Mouse (Mus musculus) ovary, postnatal 14 days (tissue): ENCODE results near the gene Amigo1.

Experiments
- DNase-seq: peaks from one replicate; pipeline ENCODE4 v3.0.0; 2022; ENCODE audit warnings: low spot score

Amigo1 gene

GRCm38 (mm10) chr3:108186098-108187047 is at the start of gene Amigo1:
Gene Amigo1, plus strand, starts transcription at chr3:108186335.
- no peak for DNase-seq

DNA sequence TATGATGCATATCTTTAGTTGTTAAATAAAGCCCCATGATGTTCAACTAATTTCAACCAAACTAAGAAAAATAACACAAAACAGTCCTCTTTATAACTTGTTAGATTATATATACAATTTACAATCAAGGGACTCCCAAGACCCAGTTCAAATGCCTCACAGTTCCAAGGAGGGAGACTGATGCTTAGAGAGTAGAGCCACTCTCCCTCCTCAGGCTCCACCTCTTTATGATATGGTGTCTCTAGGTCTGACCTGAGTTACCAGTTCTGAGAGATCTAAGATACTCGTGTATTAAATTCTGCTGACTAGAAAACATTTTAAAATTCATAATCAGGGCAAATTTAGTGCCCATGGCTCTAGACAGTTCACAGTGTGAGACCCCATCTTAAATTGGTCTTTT is 47.0 kb upstream of the Amigo1 start:
- no peak for DNase-seq

DNA sequence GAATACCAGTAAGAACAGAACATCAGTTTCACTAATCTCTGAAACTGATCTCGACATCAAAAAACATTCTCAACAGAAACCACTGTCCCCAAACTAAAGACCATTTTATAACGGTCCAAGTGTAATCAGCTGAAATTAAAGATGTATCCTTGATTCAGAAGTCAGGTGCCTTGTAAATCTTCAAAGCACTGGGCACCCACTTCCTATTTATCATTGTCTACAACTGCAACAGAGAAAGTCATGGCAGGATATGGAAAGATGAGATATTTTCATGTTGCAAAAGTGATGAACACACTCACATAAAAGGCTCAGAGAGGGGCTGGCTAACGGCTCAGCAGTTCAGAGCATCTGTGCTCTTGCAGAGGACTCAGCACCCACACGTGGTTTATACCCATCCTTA is 45.3 kb upstream of the Amigo1 start:
- no peak for DNase-seq

- DNase-seq: peak; percentile 83
Measured at GRCm38 (mm10) chr3:108145534-108146445, 40.3 kb upstream of the Amigo1 start, which contains the start of gene Gnai3. Gene Gnai3, minus strand, starts transcription at chr3:108146146.

GRCm38 (mm10) chr3:108146671-108147070 is 39.5 kb upstream of the Amigo1 start:
- no peak for DNase-seq

GRCm38 (mm10) chr3:108147386-108148235 is 38.5 kb upstream of the Amigo1 start:
- peak; percentile 86 for DNase-seq

- no peak for DNase-seq
Measured at GRCm38 (mm10) chr3:108152290-108152689, 33.8 kb upstream of the Amigo1 start.

DNA sequence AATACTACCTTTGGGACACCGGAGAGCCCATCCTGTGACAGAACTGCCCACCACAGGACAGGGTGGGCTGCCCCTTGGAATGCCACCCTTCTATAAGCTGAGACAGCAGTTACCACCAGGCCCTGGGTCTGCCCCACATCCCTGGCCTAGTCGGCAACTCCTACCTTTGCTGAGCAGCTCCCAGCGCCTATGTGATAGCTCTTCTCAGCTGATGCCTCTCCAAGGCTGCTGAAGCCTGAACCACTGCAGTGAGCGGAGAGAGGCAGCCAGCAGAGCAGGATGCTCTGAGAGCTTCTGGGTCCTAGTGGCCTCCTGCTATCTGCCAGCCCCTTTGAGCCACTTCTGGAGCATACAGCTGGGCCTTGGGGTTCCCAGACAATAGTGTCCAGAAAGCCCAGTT is 31.5 kb upstream of the Amigo1 start, which contains the start of gene Gpr61:
Gene Gpr61 (minus strand): TSS at position 227 of the 400 bp plus-strand sequence.
- no peak for DNase-seq

DNA sequence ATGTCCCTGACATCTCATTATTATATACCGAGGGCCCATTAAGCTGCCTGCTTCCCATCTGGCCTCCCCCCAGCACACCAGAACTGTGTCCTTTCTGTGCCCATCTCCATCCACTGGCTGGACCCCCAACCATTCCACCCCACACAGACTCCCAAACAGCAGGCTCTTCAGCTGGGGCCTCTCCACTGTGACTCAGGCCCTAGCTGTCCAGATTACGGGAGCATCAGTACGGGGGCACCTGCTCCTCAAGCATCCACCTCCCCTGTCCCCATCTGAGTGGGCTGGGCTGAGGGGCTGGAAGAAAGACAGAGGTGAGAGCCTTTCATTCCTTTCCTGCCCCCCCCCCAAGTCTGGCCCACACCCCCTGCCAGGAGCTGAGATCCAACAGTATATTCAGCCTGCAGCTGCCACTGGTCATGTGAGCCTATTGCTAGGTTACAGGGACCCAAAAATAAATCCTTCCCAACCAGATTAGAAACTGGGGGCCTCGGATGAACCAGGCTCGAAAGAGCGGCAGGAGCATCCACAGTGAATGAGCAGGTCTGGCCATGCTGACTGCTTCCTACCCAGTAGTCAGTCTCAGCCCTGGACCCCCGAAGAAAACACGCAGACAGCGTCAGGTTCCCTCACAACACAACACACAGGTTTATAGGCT is 27.6 kb upstream of the Amigo1 start:
- no peak for DNase-seq

GRCm38 (mm10) chr3:108164091-108164490 is 22.0 kb upstream of the Amigo1 start:
- DNase-seq: no peak

GRCm38 (mm10) chr3:108164807-108165206 is 21.3 kb upstream of the Amigo1 start:
- DNase-seq: peak; percentile 83

GRCm38 (mm10) chr3:108165532-108166315 is 20.4 kb upstream of the Amigo1 start:
- DNase-seq: no peak

DNA sequence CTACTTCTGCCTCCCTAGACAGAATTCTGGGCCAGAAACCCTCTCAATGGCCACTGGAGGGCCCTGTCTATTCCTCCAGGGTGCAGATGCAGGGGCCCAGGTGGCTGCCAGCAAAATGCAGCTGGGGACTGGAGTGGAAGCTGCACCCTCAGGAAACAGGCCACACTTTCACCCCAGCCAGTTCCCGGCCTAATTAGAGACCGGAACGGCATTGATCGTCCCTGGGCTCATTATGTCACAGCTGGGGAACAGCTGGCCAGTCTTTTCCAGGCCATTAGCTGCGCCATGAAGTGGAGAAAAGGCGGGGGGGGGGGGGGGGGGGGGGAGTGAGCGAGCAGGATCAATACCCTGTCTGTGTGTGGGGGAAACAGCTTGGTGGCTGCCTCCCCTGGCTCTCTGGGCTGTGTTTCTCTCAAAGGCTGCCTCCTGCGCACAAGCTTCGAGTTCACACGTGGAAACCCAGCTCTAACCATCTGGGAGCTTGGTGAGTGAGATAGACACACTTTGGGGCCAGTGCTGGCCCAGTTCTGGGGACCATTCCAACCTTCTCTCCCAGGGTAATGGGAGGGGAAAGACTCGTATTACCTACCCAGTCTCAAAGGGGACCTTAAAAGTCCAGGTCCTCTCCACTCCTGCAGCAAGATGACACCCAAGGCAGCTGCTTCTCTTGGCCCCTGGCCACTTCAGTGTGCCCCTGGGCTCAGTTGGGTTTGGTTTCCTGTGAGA is 19.5 kb upstream of the Amigo1 start:
- no peak for DNase-seq

GRCm38 (mm10) chr3:108167499-108167898 is 18.6 kb upstream of the Amigo1 start:
- no peak for DNase-seq

DNA sequence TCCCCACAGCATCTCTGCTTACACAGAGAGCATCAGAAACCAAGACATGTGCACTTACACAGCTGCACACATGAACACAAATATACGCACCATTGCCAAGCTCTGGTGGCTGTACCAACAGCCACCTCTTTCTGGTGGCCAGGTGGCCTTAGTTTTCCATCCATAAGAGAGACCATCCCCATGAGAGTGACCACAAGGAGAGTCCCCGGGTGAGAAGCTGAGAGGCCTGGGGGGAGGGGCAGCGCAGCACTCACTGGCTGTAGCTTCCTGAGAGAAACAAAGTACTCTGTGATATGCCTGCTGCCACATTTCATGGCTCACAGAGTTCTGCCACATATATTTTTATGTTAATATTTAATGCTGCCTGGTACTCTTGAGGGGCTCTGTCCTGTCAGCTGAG is 16.9 kb upstream of the Amigo1 start:
- DNase-seq: no peak

DNA sequence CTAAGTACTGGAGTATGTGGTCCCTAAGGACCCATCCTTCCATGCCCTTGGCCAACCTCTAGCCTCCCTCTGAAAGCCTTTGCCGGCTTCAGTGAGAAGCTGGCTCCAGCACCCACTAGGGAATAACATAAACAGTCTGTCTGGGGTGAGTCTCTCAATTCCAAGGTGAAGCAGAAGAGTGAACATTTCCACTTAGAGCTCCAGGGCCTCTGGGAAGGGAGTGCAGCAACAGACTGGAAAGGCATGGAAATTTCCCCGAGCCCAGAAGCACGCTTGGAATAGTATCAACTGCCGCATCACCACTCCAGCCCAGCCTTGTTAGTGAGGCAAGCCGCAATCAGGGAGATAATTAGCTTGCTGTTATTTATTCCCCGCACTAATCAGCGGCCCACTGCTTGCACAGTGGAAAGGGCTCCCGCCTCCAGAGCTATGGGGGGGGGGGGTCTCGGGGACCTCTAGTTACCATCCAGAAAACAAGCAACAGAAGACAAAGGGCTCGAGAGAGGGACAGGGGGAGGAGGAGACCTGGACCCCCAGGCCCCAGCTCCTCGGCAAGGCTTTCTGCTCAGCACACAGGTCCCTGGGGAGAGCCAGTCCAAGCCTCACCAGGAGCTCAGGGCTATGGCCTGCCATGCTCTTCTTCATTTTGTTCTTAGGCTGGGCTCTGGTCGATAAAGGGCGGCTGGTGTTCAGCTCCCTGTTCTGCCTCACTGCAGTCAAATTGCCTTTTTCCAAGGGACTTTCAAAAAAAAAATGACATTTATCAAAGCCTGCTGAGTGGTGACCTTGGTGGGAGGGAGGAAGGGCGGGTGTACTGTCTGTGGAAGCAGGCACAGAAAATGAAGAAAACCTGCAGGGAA is 11.2 kb upstream of the Amigo1 start:
- no peak for DNase-seq

DNA sequence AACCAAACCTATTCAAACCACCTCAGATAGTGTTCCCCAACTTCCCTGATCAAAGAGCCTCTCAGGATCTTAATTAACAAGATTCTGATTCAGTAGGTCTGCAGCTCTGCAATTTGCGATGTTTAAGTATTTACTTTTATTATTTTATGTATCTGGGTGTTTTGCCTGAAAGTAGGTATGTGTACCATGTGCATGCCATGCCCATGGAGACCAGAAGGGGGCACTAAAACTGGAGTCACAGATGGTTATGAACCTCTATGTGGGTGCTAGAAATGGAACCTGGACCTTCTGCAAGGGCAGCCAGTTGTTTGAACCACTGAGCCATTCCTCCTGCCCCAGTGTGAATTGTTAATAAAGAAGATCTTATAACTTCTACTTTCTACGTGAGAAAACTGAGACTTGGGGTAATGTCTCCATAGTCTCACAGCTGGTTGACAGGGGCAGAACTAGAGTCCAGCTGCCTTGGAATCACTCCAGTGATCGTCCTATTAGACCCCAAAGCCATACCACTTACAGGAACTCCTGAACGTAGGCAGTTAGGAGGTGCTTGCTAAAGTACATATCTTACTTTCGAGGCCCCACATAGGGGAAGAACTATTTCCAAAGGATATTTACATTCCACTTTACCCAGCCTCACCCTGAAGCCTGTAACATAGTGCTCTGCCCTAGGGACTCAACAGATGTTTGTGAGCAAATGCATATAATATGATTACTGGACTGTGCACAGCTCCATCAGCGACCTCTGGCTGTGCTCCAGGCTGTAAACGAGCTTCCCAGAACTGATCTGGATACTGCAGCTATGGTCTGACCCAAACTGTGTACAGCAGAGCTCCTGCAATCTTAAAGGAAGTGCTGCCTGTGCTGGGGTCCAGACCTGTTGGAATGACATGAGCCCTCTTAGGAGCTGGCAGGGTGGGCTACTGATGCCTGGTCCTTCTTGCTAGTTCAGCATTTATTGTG is 7.1 kb upstream of the Amigo1 start:
- DNase-seq: no peak
